Mouse (Mus musculus): ENCODE measurements around the gene Ablim1.
A peak's percentile ranks its signal among the peaks of the same experiment; 100 is the strongest.

Gene Ablim1

DNA sequence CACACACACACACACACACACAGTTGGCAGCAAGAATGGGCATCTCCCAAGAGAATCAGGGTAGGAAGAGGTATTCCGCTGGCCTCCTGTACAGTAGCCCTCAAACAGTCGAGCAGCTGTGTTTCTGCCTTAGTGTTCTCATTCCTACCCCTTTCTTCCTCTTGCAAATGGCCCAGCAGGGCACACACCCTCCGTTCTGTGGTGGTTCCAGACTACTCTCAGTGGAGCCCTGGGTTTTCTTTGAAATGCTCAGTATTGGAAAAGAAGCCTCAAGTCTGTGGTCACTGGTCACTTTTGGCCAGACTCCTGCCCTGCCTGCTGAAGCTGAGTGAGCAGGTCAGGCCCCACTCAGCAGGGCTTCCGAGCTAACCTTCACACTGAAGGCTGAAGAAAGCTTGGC, 305.1 kb downstream of the Ablim1 start:
- DNase-seq (ENCODE audit: low spot score): no peak

DNA sequence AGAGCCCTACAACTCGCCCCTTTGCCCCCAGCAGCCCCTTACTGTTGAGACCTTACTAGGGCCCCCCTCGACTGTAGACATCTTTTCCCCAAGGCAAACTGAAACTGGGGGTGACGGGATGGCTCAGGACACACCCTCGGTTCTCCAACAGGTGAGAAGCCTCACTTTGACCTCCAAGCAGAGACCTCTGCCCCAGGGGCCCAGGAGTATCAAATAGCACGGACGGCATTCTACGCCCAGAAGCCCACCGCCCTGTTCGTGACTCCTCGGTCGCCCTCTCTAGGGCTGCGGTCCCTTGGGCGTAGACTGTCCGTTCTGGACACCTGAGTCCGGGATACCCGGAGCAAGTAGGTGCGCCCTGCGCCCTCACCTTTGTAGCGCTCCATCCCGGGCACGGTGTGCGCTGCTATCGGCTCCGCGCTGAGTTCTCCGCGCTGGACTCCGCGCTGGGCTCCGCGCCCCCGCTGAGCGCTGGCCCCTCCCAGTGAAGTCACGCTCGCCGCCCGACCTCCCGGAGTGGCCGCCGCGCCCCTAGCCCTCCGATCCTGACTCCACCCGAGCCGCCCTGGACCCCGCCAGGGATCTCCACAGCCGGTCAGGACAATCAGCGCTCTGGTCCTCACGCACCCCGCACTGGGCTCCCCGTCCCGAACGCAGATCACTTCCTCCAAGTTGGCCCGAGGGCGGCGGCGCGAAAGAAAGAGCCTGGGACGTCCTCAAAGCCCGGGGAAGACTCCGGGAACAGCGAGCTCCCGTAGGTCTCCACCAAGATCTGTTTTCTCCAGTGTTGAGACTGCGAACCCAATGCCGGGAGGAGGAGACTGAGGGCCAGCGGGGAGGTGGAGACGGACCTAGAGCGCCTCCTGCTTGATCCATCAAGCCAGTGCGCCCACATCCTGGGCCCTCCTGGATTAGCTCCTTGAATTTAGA, 306.7 kb downstream of the Ablim1 start, which contains the start of gene Afap1l2:
TSS of gene Afap1l2 (minus strand) at position 448 of the 930 bp plus-strand sequence.
- peak; percentile 77 for DNase-seq (ENCODE audit: low spot score)

GRCm38 (mm10) chr19:57007291-57007690, 307.4 kb downstream of the Ablim1 start:
- peak; percentile 77 for DNase-seq (ENCODE audit: low spot score)

- DNase-seq (ENCODE audit: low spot score): no peak
These were observed 307.9 kb downstream of the Ablim1 start for GRCm38 (mm10) chr19:57006841-57007240.

- DNase-seq (ENCODE audit: low spot score): no peak
These were observed 309.7 kb downstream of the Ablim1 start for GRCm38 (mm10) chr19:57005062-57005461.

- DNase-seq (ENCODE audit: low spot score): no peak
These were observed 311.3 kb downstream of the Ablim1 start for GRCm38 (mm10) chr19:57003460-57003810.

GRCm38 (mm10) chr19:57002741-57003459, 311.8 kb downstream of the Ablim1 start:
- no peak for DNase-seq (ENCODE audit: low spot score)

- DNase-seq (ENCODE audit: low spot score): no peak
These were observed 312.8 kb downstream of the Ablim1 start for GRCm38 (mm10) chr19:57001926-57002325.

DNA sequence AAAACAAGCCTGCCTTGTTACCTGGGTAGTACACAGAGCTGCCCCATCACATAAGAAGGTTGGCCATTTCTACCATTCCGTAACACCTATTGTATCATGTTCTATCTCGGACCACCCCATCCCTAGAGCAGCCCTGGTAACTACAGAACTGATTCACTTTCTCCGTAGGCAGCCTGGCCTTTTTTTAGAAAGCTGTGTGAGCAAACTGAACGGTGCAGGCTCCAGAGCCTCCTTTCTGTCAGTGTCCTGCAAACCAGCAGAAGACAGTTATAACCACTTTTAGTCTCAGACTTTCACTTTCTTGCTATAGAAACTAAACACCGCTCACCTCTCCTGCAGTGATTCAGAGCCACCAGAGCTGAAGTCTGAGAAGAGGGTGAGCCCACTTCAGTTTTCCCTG, 314.1 kb downstream of the Ablim1 start:
- DNase-seq (ENCODE audit: low spot score): no peak

- DNase-seq (ENCODE audit: low spot score): no peak
These were observed 314.9 kb downstream of the Ablim1 start for GRCm38 (mm10) chr19:56999781-57000180.

DNA sequence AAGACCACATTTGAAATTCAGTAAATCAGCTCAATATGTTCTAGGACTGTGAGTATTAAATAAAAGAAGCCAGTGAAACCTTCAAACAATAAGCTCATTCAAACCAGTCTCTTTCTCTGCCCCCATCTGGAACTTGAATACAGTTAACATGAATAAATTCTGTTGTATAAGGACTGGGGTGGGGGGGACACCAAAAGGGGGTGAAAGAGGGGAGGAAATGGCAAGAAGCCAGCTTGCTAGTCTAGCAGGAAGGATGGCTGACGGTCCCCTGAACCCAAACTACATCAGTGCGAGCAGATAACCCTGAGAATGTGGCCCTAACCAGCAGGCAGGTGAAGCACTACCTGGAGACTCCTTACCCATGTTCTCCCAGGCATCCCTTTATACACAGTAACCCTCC, 315.8 kb downstream of the Ablim1 start:
- DNase-seq (ENCODE audit: low spot score): no peak

DNA sequence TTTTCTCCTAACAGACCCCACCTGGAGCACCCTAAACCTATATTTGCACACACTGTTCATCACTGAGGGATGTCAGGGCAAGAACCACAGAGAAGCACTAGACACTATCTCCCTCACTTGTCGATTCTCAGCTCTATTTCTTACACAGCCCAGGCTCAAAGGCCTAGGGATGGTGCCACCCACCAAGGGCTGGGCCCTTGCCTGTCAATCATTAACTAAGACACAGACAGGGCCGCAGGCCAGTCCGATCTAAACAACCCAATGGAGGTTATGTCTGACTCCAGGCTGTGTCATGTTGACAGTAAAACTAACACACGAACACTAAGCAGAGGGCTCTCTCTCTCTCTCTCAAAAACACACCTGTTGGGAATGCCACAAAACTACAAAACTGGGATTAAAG, 316.4 kb downstream of the Ablim1 start:
- DNase-seq (ENCODE audit: low spot score): no peak

GRCm38 (mm10) chr19:56997164-56997599, 317.5 kb downstream of the Ablim1 start:
- DNase-seq (ENCODE audit: low spot score): peak; percentile 69

- no peak for DNase-seq (ENCODE audit: low spot score)
These were observed 319.3 kb downstream of the Ablim1 start for GRCm38 (mm10) chr19:56995441-56995840.

GRCm38 (mm10) chr19:56994653-56995052, 320.1 kb downstream of the Ablim1 start:
- DNase-seq (ENCODE audit: low spot score): no peak

GRCm38 (mm10) chr19:56993763-56994162, 321.0 kb downstream of the Ablim1 start:
- DNase-seq (ENCODE audit: low spot score): no peak

DNA sequence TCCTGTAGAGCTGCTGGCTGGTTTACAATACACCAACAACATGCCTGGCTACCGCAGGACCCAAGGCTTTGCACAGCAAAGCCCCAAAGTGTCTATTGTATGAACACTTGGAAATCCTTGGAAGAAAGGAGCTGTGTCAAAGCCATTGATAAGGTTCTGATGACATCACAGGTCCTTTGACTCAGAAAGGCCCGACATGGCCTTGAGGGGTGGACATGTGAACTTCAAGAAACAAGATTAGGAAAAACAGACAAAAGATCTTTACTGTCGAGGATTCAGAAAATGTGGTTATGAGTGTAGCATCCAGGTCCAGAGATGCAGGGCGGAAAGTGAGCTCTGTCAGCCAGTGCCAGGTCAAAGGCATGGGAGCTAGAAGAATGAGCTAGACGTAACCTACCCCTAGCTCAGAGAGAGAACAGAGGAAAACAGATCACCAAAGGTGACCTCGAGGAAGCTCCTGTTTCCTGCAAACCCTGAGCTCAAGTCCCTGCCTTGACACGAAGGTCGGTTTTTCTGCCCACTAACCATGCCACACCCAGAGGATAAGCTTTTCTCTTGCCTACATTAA, 321.7 kb downstream of the Ablim1 start:
- DNase-seq (ENCODE audit: low spot score): no peak

- no peak for DNase-seq (ENCODE audit: low spot score)
These were observed 324.2 kb downstream of the Ablim1 start for GRCm38 (mm10) chr19:56990367-56991111.

DNA sequence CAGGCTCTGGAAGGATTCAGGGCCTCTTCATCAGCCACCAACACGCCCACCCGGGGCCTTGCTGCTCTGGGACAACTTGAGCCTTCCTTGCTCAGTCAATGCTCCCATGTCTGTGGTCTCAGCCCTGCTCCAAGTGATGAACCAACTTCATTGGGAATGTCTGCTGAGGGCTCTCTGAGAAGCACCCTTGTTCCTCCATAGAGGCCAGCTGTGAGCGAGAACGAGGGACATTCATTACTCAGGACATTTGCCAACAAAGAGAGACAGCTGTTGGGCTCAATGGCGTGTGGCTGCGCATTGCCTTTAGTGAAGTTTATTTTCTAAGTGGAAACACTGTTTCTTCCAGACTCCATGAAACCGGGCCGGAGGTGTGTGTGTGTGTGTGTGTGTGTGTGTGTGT, 325.5 kb downstream of the Ablim1 start:
- DNase-seq (ENCODE audit: low spot score): no peak

DNA sequence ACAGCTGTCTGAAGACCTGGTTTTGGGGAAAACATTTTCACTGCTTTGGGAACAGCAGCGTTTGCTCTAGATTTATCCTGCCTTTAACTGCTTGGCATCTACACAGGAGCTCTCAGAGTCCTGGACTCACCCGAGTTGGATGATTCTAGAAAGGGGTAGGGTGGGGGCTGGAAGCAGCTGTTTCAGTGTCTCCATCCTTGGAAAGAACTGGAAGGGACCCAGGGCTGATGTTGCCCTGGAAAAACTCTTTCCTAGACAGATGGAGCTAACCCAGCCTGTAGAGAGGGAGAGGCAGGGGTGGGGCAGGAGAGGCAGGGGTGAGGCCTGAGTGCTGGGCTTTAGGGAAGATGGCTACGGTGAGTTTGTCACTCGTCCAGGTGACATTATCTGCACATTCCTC, 330.5 kb downstream of the Ablim1 start:
- peak; percentile 67 for DNase-seq (ENCODE audit: low spot score)

DNA sequence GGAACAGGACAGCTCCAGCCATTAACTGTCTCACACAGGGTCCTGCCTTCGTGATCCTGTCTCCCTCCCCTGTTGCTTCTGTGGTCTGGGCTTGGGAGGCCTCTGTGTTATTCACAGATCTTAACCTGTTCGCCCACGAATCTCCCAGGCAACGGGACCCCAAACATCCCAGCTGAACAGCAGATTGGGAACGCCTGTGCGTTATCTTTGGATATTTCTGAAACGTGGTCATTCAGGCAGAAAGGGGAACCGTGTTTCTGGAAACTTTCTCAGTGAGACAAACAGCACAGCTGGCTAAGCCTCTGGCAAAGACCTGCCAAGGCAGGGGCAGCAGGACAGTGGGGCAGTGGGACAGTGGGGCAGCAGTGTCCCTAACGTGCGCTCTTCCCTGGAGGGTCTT, 331.0 kb downstream of the Ablim1 start:
- no peak for DNase-seq (ENCODE audit: low spot score)

Data from testis, postnatal 10 days (tissue).